Mouse (Mus musculus) CH12.LX (cell line): Measurements from ENCODE around the gene Grip1. TPM values are rescaled to one million over a fixed set of nuclear protein-coding genes. Genes with fewer than 3 reads are reported as not detected.

Experiments
- DNase-seq: peaks from one replicate; pipeline ENCODE4 v3.0.0-alpha.2; 2013; ENCODE audit errors: extremely low read depth
- H3K27ac ChIP-seq: 2 replicates; pipeline ENCODE4 v1.5.1; 2012; ENCODE audit warnings: low read depth, mild to moderate bottlenecking, control low read depth, moderate library complexity; ENCODE audit not compliant: insufficient read depth
- H3K27me3 ChIP-seq: replicated peaks from 2 replicates; pipeline ENCODE3; 2012; ENCODE audit warnings: inconsistent platforms
- H3K36me3 ChIP-seq, 2 experiments: replicated peaks in 1 of 2; 2 replicates each; pipeline versions ENCODE3 to v1.6.1; 2012; ENCODE audit warnings: inconsistent platforms in 1 of 2, low read length in 1 of 2, mild to moderate bottlenecking in 1 of 2, mixed read lengths in 1 of 2, moderate library complexity in 1 of 2; ENCODE audit not compliant: control insufficient read depth in 1 of 2, insufficient read depth in 1 of 2
- H3K4me1 ChIP-seq, 2 experiments: 2 replicates each; pipeline ENCODE4 v1.6.1; 2012; ENCODE audit warnings: inconsistent platforms in 1 of 2, moderate library complexity in 1 of 2; ENCODE audit not compliant: insufficient read depth in 2 of 2, control insufficient read depth in 1 of 2
- H3K4me2 ChIP-seq: 2 replicates; pipeline ENCODE4 v1.6.1; 2012; ENCODE audit warnings: low read depth, mild to moderate bottlenecking, control low read depth; ENCODE audit not compliant: poor library complexity, insufficient read depth, severe bottlenecking
- H3K4me3 ChIP-seq, 3 experiments: fragments of 150-350 bp in 1 of 3; sonication (generic) in 1 of 3; replicated peaks in 1 of 3; 2 replicates each; pipeline versions ENCODE3 to v1.5.1; 2011 to 2012; ENCODE audit warnings: low read depth in 2 of 3, low read length in 2 of 3, mild to moderate bottlenecking in 2 of 3, moderate library complexity in 2 of 3, control low read depth in 1 of 3, improper control_type of control experiment in 1 of 3, inconsistent platforms in 1 of 3, mixed read lengths in 1 of 3; ENCODE audit not compliant: poor library complexity in 1 of 3
- H3K79me2 ChIP-seq: replicated peaks from 2 replicates; pipeline ENCODE4 v1.6.1; 2012; ENCODE audit warnings: mild to moderate bottlenecking, moderate library complexity; ENCODE audit not compliant: control insufficient read depth, poor library complexity, insufficient read depth, severe bottlenecking; ENCODE audit errors: extremely low read depth
- H3K9ac ChIP-seq: 2 replicates; pipeline ENCODE4 v1.6.1; 2012; ENCODE audit warnings: low read depth, mild to moderate bottlenecking, control low read depth, moderate library complexity; ENCODE audit not compliant: insufficient read depth
- H3K9me3 ChIP-seq: replicated peaks from 2 replicates; pipeline ENCODE3; 2012; ENCODE audit warnings: low read length, inconsistent platforms, mixed read lengths
- CHD1 ChIP-seq: IDR thresholded peaks from 2 replicates; pipeline ENCODE4 v1.6.1; 2012; ENCODE audit warnings: low read depth, low read length, improper control_type of control experiment, inconsistent platforms
- CTCF ChIP-seq, 2 experiments: IDR thresholded peaks in 1 of 2; conservative IDR thresholded peaks in 1 of 2; 2 replicates each; pipeline ENCODE4 v1.5.1; 2011 to 2012; ENCODE audit warnings: low read depth in 2 of 2, low read length in 2 of 2, improper control_type of control experiment in 1 of 2, inconsistent platforms in 1 of 2, mild to moderate bottlenecking in 1 of 2, moderate library complexity in 1 of 2
- E2F4 ChIP-seq: IDR thresholded peaks from 2 replicates; pipeline ENCODE4 v1.6.1; 2011; ENCODE audit warnings: low read depth, low read length, improper control_type of control experiment; ENCODE audit not compliant: insufficient replicate concordance
- EP300 ChIP-seq: IDR thresholded peaks from 2 replicates; pipeline ENCODE4 v1.6.1; 2011; ENCODE audit warnings: low read length, improper control_type of control experiment
- ETS1 ChIP-seq: conservative IDR thresholded peaks from 2 replicates; pipeline ENCODE4 v1.6.1; 2012; ENCODE audit warnings: low read depth, mild to moderate bottlenecking, inconsistent platforms, low read length, improper control_type of control experiment, moderate library complexity
- HCFC1 ChIP-seq: IDR thresholded peaks from 2 replicates; pipeline ENCODE4 v1.6.1; 2012; ENCODE audit warnings: low read depth, mild to moderate bottlenecking, inconsistent platforms, low read length, improper control_type of control experiment
- IRF4 ChIP-seq: IDR thresholded peaks from 2 replicates; pipeline ENCODE4 v1.6.1; 2014; ENCODE audit warnings: low read depth, mild to moderate bottlenecking, inconsistent platforms, low read length, improper control_type of control experiment
- MAFK ChIP-seq: IDR thresholded peaks from 2 replicates; pipeline ENCODE4 v1.6.1; 2011; ENCODE audit warnings: low read length, improper control_type of control experiment; ENCODE audit not compliant: insufficient replicate concordance
- MXI1 ChIP-seq: IDR thresholded peaks from 2 replicates; pipeline ENCODE4 v1.6.1; 2011; ENCODE audit warnings: mild to moderate bottlenecking, low read depth, low read length, improper control_type of control experiment
- NELFE ChIP-seq: IDR thresholded peaks from 2 replicates; pipeline ENCODE4 v1.6.1; 2011; ENCODE audit warnings: low read depth, low read length, improper control_type of control experiment
- PAX5 ChIP-seq: IDR thresholded peaks from 2 replicates; pipeline ENCODE4 v1.6.1; 2012; ENCODE audit warnings: low read length, inconsistent platforms, mixed read lengths
- RAD21 ChIP-seq: IDR thresholded peaks from 2 replicates; pipeline ENCODE4 v1.6.1; 2011; ENCODE audit warnings: low read depth, mild to moderate bottlenecking, low read length, improper control_type of control experiment, moderate library complexity
- SMC3 ChIP-seq: IDR thresholded peaks from 2 replicates; pipeline ENCODE4 v1.6.1; 2011; ENCODE audit warnings: low read depth, low read length, improper control_type of control experiment
- TBP ChIP-seq: conservative IDR thresholded peaks from 2 replicates; pipeline ENCODE4 v1.6.1; 2011; ENCODE audit warnings: low read depth, low read length, improper control_type of control experiment
- USF2 ChIP-seq: conservative IDR thresholded peaks from 2 replicates; pipeline ENCODE4 v1.6.1; 2011; ENCODE audit warnings: low read depth, low read length, improper control_type of control experiment
- ZC3H11A ChIP-seq: IDR thresholded peaks from 2 replicates; pipeline ENCODE4 v1.6.1; 2012; ENCODE audit warnings: low read depth, mild to moderate bottlenecking, inconsistent platforms, low read length, improper control_type of control experiment
- ZKSCAN1 ChIP-seq: IDR thresholded peaks from 2 replicates; pipeline ENCODE4 v1.6.1; 2012; ENCODE audit warnings: low read depth, inconsistent platforms, low read length, improper control_type of control experiment, borderline replicate concordance
- ZNF384 ChIP-seq: IDR thresholded peaks from 2 replicates; pipeline ENCODE4 v1.6.1; 2012; ENCODE audit warnings: low read depth, low read length, improper control_type of control experiment, inconsistent platforms
- dilution Hi-C: fragments of 300-500 bp; cut with MboI; formaldehyde crosslinking; loops from 2 replicates; pipeline ENCODE4 v1.14.3; 2020; ENCODE audit warnings: low sequenced_read_pairs; ENCODE audit not compliant: extremely low pct_unique_long_range_greater_than_20kb, extremely low pct_ligation_motif_present
- in situ Hi-C: fragments of 300-500 bp; cut with MboI; formaldehyde crosslinking; loops from 3 replicates; pipeline ENCODE4 v1.14.3; 2019; ENCODE audit warnings: low sequenced_read_pairs, low pct_ligation_motif_present, low pct_unique_long_range_greater_than_20kb, mixed read lengths
- polyA plus RNA-seq: library from polyadenylated mRNA; unstranded; fragments of >175 nt; gene quantifications from 2 replicates; pipeline ENCODE4 v1.2.1, GENCODE M21; 2012; ENCODE audit warnings: low read depth; ENCODE audit not compliant: insufficient read length
- total RNA-seq, 2 experiments: library from RNA; depleted of rRNA; stranded (reverse); fragments of 300-350 nt in 1 of 2; fragments of >200 nt in 1 of 2; gene quantifications; 2 replicates each; pipeline ENCODE4 v1.2.3; 2012 to 2014

Gene Grip1
- total and polyA plus RNA-seq, 3 experiments: 0.09 to 0.33 (median 0.13) TPM

DNA sequence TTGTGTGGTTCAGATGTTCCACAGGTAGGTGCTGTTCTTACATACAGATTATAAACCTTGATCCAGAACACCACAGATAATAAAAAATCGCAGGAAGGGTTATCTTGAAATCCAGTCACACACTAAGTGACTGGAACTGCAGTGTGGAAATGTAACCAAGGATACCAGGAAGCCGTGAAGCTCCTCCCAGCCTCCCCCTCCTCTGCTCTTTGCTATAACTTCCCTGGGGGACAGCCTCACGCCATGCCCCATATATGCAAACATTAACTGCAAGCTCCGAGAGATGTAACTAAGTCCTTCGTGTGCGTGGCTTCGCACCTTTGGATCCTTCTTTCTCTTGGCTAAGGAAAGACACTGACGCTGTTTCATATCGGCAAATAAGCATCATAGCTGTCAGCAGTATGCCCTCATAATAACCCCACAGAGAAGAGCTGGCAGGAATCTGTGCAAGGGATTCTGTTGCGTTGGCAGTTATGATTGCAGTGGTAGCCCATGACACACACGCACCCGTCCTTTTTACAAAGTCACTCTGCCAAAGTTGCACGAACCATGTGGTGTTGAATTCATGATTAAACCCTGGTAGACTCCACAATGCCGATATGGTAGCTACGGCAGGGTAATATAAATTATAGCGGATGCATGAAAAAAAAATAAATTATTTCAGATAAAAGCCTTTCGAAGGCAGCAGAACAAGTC lies 503.8 kb downstream of the Grip1 start:
- Histone ChIP-seq H3K27me3 (no peaks in the 10 kb centered on the region), H3K4me3 (no peak overlapping the region), H3K9me3 (no peaks in the 10 kb centered on the region), H3K4me2 (no peak overlapping the region), H3K79me2 (no peaks in the 10 kb centered on the region), H3K4me1 (peaks cover 3 to 8% of the 10 kb centered on the region in 2 experiments; a peak in 1 of 4 replicates), H3K36me3 (no peaks in the 10 kb centered on the region), H3K27ac (no peak overlapping the region), H3K9ac (no peak overlapping the region)
- no peak for TF ChIP-seq TBP
- no peak for TF ChIP-seq RAD21
- TF ChIP-seq HCFC1: no peak
- no peak for TF ChIP-seq IRF4
- TF ChIP-seq ZNF384: no peak
- TF ChIP-seq ETS1: no peak
- no peak for TF ChIP-seq MAFK
- no peak for TF ChIP-seq CTCF (conservative IDR thresholded peaks at IDR 0.05 in 1 of 2, IDR thresholded peaks at IDR 0.05 in 1 of 2; ENCODE audit: low read depth in 2 of 2, low read length in 2 of 2)
- TF ChIP-seq EP300: no peak
- TF ChIP-seq PAX5: no peak
- TF ChIP-seq USF2: no peak
- no peak for TF ChIP-seq ZKSCAN1
- no peak for TF ChIP-seq SMC3
- TF ChIP-seq MXI1: no peak
- TF ChIP-seq CHD1: no peak
- TF ChIP-seq E2F4: no peak
- TF ChIP-seq NELFE: no peak
- TF ChIP-seq ZC3H11A: no peak
- no peak for DNase-seq
- dilution Hi-C loops (no loop called here), in situ Hi-C loops (no loop called here)

DNA sequence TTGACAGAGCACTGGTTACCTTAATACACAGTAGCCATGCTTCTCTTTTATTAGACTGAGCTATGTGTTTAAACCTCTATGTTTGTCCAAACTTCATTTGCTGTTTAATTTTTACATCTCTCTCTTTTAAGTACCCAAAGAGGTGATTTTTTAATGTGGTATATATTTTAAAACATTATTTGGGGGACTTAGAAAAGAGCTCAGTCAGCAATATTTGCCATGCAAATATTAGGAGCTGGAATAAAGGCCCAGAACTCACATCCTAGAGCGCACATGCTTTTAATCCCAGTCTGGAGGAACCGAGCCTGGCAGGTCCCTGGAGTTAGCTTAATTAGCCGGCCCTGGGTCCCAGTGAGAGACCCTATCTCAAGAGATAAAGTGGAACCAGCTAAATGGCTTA lies 507.3 kb downstream of the Grip1 start:
- Histone ChIP-seq H3K27me3 (no peaks in the 10 kb centered on the region), H3K9ac (no peak overlapping the region), H3K27ac (no peak overlapping the region), H3K4me2 (no peak overlapping the region), H3K4me3 (no peak overlapping the region), H3K79me2 (no peaks in the 10 kb centered on the region), H3K36me3 (no peaks in the 10 kb centered on the region), H3K4me1 (peaks cover 3 to 6% of the 10 kb centered on the region in 2 experiments; a peak in 1 of 4 replicates), H3K9me3 (no peaks in the 10 kb centered on the region)
- dilution Hi-C loops: no loop called here
- in situ Hi-C loops: no loop called here
- peak; percentile 77 for TF ChIP-seq MAFK
- TF ChIP-seq USF2: no peak
- no peak for DNase-seq
